Mouse (Mus musculus) 3T3-L1 (cell line): ENCODE data around the gene Trank1.
A peak's percentile ranks its signal among the peaks of the same experiment; 100 is the strongest.

ENCODE experiments used
- DNase-seq: peaks from one replicate; pipeline ENCODE4 v3.0.0-alpha.2; 2015; ENCODE audit warnings: low read depth, low spot score

Trank1 gene

DNA sequence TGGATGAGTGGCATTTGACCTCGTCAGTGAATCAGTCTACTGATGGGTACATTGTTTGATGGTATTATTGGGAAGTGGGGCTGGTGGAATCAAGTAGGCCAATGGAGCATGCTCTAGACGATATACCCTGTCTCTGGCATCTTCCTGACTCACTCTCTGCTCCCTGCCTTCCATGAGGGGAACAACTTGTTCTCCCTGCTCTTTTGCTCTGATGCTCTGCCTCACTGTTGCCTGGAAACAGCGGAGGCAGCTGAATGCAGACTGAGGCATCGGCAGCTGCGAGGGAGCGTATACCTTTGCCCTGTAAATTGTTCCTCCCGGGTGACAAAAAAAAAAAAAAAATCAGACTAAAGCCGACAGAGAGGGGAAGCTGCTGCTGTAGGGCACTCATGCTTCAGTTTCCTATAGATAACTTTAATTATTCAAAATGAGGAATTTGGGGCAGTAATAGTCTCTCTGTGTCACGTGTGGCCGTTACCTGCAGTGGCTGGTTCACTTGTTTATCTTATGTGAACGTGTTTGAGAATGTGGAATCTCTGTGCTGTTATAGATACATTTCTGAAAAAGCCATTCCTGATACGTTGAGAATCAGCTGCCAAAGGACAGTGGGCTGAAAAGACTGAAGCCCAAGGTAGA is 9.2 kb upstream of the Trank1 start:
- DNase-seq, result no peak

- no peak for DNase-seq
Measured at GRCm38 (mm10) chr9:111304036-111304435, 7.5 kb upstream of the Trank1 start.

DNA sequence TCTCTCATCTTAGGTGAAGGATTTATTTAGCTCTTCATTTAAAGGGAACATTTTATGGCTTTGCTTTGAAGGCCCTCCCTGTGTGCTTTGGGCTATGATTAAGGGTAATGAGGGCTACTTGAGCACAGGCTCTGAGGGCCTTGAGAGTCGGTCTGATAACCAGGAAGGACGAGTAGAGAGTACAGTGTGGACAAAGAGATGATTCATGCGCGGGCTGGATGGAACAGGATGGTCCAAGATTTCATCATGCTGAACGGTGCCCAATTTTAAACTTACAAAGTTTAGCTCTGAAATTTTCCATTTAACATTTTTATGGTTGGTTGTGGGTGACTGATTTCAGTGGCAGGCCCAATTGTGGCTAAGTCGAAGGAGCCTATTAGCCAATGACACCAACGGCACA is 5.4 kb upstream of the Trank1 start:
- peak; percentile 33 for DNase-seq

DNA sequence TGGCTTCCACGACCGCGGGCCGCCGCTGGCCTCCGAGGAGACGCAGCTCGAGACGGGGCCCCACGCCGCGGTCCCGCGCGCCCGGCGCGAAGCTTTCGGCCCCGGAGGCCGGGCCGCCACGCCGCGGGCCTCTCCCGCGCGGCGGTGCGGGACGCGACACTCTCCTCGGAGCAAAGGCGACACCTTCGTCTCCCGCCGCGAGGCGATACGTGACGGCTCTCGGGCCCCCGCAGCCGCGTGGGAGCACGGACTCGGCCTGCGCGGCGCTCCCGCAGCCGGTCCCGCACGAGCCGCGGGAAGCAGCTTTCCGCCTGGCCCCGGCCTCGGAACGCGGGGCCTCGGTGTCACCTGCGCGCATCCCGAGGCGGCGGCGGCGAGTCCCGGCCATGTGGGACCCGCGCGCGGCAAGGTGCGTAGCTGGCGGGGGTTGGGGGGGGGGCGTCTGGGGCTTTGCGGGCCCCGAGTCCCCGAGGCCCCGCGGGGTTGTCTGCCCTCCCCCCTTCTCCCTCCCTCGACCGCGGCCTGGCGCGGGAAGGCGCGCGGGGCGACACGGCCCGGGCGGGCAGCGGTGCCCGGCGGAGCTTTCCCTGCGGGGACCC is 403 bp downstream of the Trank1 start:
- DNase-seq, result no peak

DNA sequence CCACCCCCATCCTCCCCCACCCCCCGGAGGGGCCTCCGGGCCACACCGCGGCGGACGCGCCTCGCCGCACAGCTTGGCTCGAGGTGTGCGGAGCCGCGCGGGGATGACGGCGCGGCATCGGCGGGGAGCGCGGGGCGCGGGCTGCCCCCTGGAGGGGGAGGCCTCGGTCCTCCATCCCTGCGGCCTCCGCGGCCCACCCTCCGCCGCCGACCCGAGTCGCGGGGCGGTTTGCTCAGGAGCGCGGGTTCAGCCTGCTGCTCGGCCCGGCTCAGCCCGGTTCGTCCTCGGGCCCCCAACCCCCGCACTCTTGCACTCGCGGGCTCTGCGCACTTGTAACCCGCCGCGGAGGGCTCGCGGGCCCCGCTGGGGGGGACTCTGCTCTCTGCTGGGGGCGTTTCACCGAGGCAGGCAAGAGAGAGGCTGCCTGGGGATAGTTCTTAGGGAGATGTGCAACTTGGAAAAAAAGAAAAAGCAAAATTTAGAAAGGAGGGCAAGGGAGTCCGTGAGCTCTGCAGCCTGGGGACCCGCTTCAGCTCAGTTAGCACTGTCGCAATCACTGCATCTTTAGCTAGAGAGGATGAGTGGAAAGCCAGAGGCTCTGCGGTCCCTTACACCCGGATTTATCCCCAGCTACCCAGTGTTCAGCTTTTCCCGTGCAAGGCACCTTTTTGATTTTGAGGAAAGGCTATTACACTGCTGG is 1.1 kb downstream of the Trank1 start:
- DNase-seq, result no peak

DNA sequence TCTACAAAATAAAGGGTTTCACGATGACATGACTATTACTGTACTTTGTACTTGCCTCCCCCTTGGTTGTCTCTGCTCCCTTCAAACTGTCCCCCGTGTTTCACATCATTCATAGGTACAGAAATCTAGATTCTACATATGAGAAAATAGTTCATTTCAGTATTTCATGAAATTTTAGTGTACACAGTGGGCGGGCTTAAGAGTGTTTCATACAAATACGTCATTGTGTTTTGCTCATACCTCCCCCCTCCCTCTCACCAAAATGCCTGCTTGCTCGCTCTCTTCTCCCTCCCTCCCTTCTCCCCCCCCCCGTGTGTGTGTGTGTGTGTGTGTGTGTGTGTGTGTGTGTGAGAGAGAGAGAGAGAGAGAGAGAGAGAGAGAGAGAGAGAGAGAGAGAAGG is 1.8 kb downstream of the Trank1 start:
- no peak for DNase-seq

DNA sequence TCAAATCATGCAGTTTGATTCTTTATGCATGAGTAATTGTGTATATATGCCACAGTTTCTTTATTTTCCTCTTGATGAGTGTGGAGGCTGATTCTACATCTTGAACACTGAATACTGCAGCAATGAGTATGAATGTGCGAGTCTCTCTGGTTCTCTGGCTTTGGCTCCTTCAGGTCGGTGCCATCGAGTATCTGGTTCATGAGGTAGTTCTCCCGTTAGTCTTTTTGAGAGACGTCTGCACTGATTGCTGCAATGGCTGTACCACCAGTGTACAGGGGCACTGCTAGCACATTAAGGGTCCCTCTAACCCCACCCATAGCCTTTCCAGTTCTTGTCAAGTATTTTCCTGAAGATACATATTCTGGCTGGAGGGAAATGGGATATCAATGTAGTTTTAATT is 2.3 kb downstream of the Trank1 start:
- DNase-seq, result no peak

DNA sequence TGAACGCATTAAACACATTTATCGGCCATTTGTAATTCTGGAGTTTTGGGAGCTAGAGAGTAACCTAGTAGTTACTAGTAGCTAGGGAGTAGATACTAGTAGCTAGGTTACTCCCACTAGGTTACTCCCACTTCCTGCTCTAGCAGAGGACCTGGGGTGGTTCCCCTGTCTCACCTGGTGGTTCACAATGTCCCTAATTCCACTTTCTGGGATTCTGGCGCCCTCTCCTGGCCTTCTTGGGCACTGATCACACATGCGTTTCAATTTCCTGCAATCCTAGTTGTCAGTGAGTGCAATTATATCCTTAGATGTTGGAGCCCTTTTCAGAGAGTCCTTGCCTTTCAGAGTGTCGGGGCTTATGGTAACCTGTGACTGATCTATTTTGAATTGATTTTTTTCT is 2.7 kb downstream of the Trank1 start:
- DNase-seq, result peak; percentile 49

GRCm38 (mm10) chr9:111320912-111321311 is 9.4 kb downstream of the Trank1 start:
- no peak for DNase-seq

DNA sequence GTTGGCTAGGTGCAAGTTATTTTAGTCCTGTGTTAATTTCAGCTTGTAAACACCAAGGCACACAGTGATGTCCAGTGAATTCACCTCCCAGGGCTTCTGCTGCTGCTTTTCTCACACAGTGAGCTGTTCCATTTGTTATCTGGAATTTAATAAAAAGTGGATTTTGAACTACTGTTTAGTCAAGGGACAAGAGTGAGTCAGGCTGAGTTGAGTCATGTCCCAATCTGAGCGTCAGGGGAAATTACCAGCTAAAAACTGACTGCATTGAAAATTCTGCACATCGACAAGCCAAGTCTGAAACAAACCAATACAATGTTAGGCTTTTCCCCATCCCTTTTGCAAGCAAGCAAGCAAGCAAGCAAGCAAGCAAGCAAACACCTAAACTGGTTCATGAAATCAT is 13.3 kb downstream of the Trank1 start:
- DNase-seq, result peak; percentile 38

- no peak for DNase-seq
Measured at GRCm38 (mm10) chr9:111329881-111330280, 18.3 kb downstream of the Trank1 start.

- DNase-seq, result no peak
Measured at GRCm38 (mm10) chr9:111333790-111334189, 22.3 kb downstream of the Trank1 start.

DNA sequence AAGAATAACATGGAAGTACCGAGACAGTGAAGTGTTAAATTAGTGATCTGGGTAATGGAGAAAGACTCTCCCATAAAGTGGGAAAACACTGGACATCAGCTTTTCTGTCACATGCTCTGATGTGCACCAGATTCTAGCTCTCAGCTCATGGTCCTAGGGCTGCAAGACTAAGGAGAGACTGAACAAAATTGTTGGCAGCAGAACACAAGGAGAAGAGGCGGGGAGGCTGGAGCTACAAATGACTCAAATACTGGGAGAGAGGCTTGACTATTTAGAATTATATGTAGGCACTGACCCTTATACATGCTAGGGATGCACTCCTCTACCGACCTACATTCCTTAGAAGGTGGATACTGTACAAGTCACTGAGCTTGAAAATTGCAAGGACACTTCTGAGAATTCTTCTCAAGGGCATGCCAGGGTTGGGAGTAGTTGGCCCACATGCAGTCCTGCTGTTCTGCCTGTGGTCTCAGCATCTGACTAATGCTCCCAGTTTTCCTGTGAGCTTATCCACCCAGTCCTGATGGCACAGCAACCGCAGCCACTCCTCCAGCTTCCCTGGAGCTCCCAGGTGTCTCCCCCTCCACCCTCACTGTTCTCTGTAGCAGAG is 23.1 kb downstream of the Trank1 start:
- DNase-seq, result no peak

- DNase-seq, result no peak
Measured at GRCm38 (mm10) chr9:111351233-111351632, 39.7 kb downstream of the Trank1 start.

DNA sequence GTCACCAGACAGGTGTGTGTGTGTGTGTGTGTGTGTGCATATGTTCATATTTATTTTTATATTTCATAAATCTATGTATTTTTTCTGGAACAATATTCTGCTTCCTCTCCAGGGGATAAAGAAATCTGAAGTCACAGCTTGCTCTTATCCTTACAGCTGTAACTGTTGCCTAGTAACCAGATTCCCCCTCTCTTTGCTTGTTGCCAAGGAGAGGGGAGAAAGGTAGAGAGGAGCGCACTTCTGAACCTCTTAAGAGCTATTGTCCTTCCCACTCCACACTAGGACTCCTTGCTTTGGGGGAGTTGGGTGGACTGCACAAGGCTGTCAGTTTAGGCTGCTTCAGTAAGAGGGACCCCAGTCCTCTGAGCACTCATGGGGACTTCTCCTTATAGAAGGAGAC is 40.1 kb downstream of the Trank1 start:
- DNase-seq, result no peak

GRCm38 (mm10) chr9:111352646-111353045 is 41.1 kb downstream of the Trank1 start:
- no peak for DNase-seq

- DNase-seq, result peak; percentile 4
Measured at GRCm38 (mm10) chr9:111355041-111355440, 43.5 kb downstream of the Trank1 start.

- peak; percentile 36 for DNase-seq
Measured at GRCm38 (mm10) chr9:111356386-111356785, 44.8 kb downstream of the Trank1 start.

DNA sequence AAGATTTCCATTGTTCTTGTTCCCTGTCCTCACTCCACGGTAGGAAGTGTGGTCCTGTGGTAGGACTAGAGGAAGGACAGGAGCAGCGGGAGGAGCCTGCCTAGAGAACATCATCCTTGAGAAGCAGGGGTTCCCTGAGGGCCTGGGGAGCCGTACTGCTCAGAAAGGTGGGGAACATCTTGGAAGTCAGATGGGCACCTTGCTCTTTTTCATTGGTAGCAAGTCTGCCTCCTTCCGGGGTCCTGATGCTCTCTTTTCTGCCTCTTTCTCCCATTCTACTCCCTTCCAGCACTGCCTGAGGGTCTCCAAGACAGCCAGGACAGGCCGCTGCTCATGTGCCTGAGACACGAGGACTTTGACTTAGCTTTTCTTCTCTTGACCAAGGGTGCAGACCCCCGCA is 52.1 kb downstream of the Trank1 start:
- DNase-seq, result no peak

DNA sequence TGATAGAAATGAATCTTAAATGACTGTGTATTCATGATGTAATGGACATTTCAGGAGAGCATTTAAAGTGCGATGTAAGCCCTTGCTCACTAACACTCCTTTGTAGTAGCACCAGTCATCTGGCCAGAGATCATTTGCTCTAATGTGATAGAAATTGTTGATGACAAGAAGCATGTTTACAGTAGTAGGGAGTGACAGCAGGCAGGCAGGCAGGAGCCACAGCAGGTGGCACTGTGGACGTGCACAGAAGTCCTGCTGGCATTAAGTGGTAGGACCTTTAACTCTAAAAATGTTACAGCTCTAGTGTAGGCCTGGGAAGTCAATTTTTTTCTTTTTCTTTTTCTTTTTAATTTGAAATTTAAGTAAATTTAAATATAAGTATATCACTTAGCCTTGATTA is 56.2 kb downstream of the Trank1 start:
- no peak for DNase-seq

DNA sequence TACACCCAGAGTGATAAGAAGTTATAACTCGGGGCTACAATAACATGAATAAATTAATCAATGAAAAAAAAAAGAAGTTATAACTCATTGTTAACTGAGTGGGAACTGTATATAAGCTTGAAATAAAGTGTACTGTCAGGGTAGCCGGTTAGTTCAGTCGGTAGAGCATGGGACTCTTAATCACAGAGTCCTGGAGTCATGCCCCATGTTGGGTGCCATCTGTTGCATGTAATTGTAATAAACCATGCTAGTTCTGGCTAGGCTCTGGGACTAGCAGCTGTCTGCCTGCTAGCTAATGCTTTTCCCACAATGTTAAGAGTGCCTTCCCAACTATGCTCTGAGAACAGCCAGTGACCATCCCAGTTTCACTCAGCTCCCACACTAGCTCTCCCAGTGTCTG is 60.5 kb downstream of the Trank1 start:
- DNase-seq, result no peak

GRCm38 (mm10) chr9:111377868-111378267 is 66.3 kb downstream of the Trank1 start:
- DNase-seq, result no peak
